Mouse (Mus musculus): ENCODE measurements around the gene Nek9. TPM values are rescaled to one million over a fixed set of nuclear protein-coding genes. Genes with fewer than 3 reads are reported as not detected.

The Nek9 gene
- polyA plus RNA-seq, 1 experiment from 2014 or later: 9.5 TPM

DNA sequence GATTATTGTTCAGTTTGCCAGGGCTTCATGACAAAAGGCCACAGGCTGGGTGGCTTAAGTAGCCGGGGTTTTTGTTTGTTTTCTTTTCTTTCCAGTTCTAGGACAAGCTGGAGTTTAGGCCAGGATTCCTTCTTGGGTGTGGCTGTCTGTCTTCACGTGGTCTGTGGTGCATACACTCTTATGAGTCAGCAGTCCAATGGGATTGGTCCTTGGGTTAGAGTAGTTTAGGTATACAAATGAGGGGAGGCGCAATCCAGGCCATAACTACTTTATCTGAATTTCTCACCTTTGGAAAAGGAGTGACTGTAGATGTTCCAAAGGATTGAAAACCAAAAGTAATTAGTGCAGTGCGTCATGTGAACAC lies 67.3 kb downstream of the Nek9 start:
- 82% methylated on average over 4 of the region's 4 CpGs for WGBS

GRCm38 (mm10) chr12:85271132-85271842 lies 67.9 kb downstream of the Nek9 start:
- ATAC-seq (ENCODE audit: low FRiP score): no peak
- H3K4me1 ChIP-seq: peaks cover 11% of the 10 kb centered on the region; the same call in 1 of the 2 replicates
- H3K9ac ChIP-seq (replicated peaks): no peak overlapping the region
- peaks cover 13% of the 10 kb centered on the region for H3K36me3 ChIP-seq
- H3K9me3 ChIP-seq (replicated peaks): no peaks in the 10 kb centered on the region; the same call in 1 of the 2 replicates
- 79% methylated on average over 7 of the region's 7 CpGs for WGBS
- H3K27me3 ChIP-seq (replicated peaks): no peaks in the 10 kb centered on the region
- peak overlapping the region; percentile 57 for H3K4me2 ChIP-seq
- no peak overlapping the region for H3K27ac ChIP-seq (replicated peaks)
- no peak overlapping the region; the same call in 1 of the 2 replicates for H3K4me3 ChIP-seq (replicated peaks)

More for the DNA sequence above, 67.3 kb downstream of the Nek9 start:
- H3K36me3 ChIP-seq: peaks cover 13% of the 10 kb centered on the region
- no peak overlapping the region for H3K4me3 ChIP-seq (replicated peaks)
- no peak for ATAC-seq (ENCODE audit: low FRiP score)
- no peak overlapping the region for H3K4me2 ChIP-seq
- no peak overlapping the region for H3K27ac ChIP-seq (replicated peaks)
- peaks cover 11% of the 10 kb centered on the region; the same call in 1 of the 2 replicates for H3K4me1 ChIP-seq
- H3K27me3 ChIP-seq (replicated peaks): no peaks in the 10 kb centered on the region
- H3K9me3 ChIP-seq (replicated peaks): no peaks in the 10 kb centered on the region; the same call in 1 of the 2 replicates
- no peak overlapping the region for H3K9ac ChIP-seq (replicated peaks)

DNA sequence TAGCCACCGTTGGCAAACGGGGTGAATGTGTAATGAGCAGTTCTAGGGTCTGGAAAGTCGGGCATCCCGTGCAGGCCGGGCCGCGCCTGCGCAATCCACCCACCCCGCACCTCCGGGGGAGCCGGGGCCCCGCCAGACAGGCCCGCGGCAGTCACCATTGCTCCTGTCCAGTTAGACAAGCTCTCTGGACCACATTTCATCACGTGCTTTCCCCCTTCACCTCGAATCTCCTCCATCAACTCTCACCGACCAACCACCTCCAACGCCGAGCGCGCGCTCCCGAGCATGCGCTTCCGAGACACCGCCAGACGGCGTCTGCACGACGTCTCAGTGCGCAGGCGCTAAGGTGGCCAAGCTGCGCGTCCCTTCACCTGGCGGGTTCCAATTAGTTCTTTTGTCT lies 68.8 kb downstream of the Nek9 start, which contains the start of gene Mlh3:
Gene Mlh3, minus strand, starts transcription at position 281 of the 400 bp plus-strand sequence.
- Histone ChIP-seq H3K36me3 (peaks cover 13% of the 10 kb centered on the region), H3K4me1 (peaks cover 11% of the 10 kb centered on the region; the same call in 1 of the 2 replicates), H3K4me2 (peak within 1 kb of the TSS; percentile 57), H3K27ac (replicated peaks) (peak within 1 kb of the TSS; percentile 85), H3K27me3 (replicated peaks) (no peaks in the 10 kb centered on the region), H3K4me3 (replicated peaks) (peak within 1 kb of the TSS; percentile 46), H3K9ac (replicated peaks) (peak within 1 kb of the TSS; percentile 46), H3K9me3 (replicated peaks) (no peaks in the 10 kb centered on the region; the same call in 1 of the 2 replicates)
- ATAC-seq (ENCODE audit: low FRiP score): peak; percentile 94
- WGBS: under 1% methylated on average over 35 of the region's 35 CpGs

- Histone ChIP-seq H3K9ac (replicated peaks) (peak overlapping the region; percentile 46), H3K27ac (replicated peaks) (peak overlapping the region; percentile 85), H3K9me3 (replicated peaks) (no peaks in the 10 kb centered on the region; the same call in 1 of the 2 replicates), H3K36me3 (peaks cover 13% of the 10 kb centered on the region), H3K4me2 (peak overlapping the region; percentile 57), H3K4me1 (peaks cover 11% of the 10 kb centered on the region; the same call in 1 of the 2 replicates), H3K4me3 (replicated peaks) (peak overlapping the region; percentile 46), H3K27me3 (replicated peaks) (no peaks in the 10 kb centered on the region)
- 46% methylated on average over 3 of the region's 3 CpGs for WGBS
- ATAC-seq (ENCODE audit: low FRiP score): no peak
Measured at GRCm38 (mm10) chr12:85269821-85270220, 69.3 kb downstream of the Nek9 start.

- 94% methylated on average over 3 of the region's 3 CpGs for WGBS
- H3K9me3 ChIP-seq (replicated peaks): no peaks in the 10 kb centered on the region; the same call in 1 of the 2 replicates
Measured at GRCm38 (mm10) chr12:85266248-85266647, 72.9 kb downstream of the Nek9 start.

GRCm38 (mm10) chr12:85264940-85265339 lies 74.2 kb downstream of the Nek9 start:
- 64% methylated on average over 7 of the region's 7 CpGs for WGBS
- Histone ChIP-seq H3K27me3 (replicated peaks) (no peaks in the 10 kb centered on the region), H3K4me2 (no peak overlapping the region), H3K4me1 (peaks cover 11% of the 10 kb centered on the region; the same call in 1 of the 2 replicates), H3K27ac (replicated peaks) (no peak overlapping the region), H3K9me3 (replicated peaks) (no peaks in the 10 kb centered on the region; the same call in 1 of the 2 replicates), H3K36me3 (peaks cover 13% of the 10 kb centered on the region), H3K4me3 (replicated peaks) (no peak overlapping the region), H3K9ac (replicated peaks) (no peak overlapping the region)
- ATAC-seq (ENCODE audit: low FRiP score): no peak

More at GRCm38 (mm10) chr12:85266248-85266647, 72.9 kb downstream of the Nek9 start:
- Histone ChIP-seq H3K4me1 (peaks cover 18% of the 10 kb centered on the region; the same call in 1 of the 2 replicates), H3K27ac (replicated peaks) (no peak overlapping the region), H3K36me3 (peaks cover 13% of the 10 kb centered on the region), H3K9ac (replicated peaks) (no peak overlapping the region), H3K4me3 (replicated peaks) (no peak overlapping the region), H3K27me3 (replicated peaks) (no peaks in the 10 kb centered on the region), H3K4me2 (no peak overlapping the region)
- ATAC-seq (ENCODE audit: low FRiP score): no peak

DNA sequence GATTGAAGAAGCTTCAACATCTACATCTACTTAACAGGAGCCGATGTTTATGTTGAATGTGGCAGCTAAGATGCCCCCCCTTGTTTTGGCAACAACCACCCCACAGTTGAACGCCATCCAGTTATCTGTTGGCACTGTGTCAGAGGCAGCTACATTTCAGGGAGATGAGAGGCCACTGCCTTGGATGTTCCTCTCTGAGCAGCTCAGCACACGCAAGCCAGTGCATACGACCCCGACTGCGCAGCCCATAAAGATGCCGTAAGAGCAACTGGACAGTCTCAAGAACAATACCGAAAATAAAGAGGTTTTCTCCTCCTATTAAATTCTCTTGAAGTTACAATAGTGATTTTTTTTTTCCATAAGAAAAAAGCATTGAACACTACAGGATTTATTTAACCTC lies 74.6 kb downstream of the Nek9 start:
- no peak for ATAC-seq (ENCODE audit: low FRiP score)
- Histone ChIP-seq H3K4me2 (no peak overlapping the region), H3K36me3 (peaks cover 13% of the 10 kb centered on the region), H3K27me3 (replicated peaks) (no peaks in the 10 kb centered on the region), H3K4me3 (replicated peaks) (no peak overlapping the region), H3K4me1 (peaks cover 9% of the 10 kb centered on the region; the same call in 1 of the 2 replicates), H3K9ac (replicated peaks) (no peak overlapping the region), H3K9me3 (replicated peaks) (no peaks in the 10 kb centered on the region; the same call in 1 of the 2 replicates), H3K27ac (replicated peaks) (no peak overlapping the region)
- 75% methylated on average over 8 of the region's 8 CpGs for WGBS

- H3K4me3 ChIP-seq (replicated peaks): no peak overlapping the region
- no peak overlapping the region for H3K27ac ChIP-seq (replicated peaks)
- H3K27me3 ChIP-seq (replicated peaks): no peaks in the 10 kb centered on the region
- ATAC-seq (ENCODE audit: low FRiP score): no peak
- H3K36me3 ChIP-seq: peaks cover 12% of the 10 kb centered on the region
- H3K4me1 ChIP-seq: peaks cover 7% of the 10 kb centered on the region; the same call in 1 of the 2 replicates
- 69% methylated on average over 5 of the region's 5 CpGs for WGBS
- H3K9me3 ChIP-seq (replicated peaks): no peaks in the 10 kb centered on the region
- H3K9ac ChIP-seq (replicated peaks): no peak overlapping the region
- no peak overlapping the region for H3K4me2 ChIP-seq
Measured at GRCm38 (mm10) chr12:85263190-85263589, 76.0 kb downstream of the Nek9 start.

DNA sequence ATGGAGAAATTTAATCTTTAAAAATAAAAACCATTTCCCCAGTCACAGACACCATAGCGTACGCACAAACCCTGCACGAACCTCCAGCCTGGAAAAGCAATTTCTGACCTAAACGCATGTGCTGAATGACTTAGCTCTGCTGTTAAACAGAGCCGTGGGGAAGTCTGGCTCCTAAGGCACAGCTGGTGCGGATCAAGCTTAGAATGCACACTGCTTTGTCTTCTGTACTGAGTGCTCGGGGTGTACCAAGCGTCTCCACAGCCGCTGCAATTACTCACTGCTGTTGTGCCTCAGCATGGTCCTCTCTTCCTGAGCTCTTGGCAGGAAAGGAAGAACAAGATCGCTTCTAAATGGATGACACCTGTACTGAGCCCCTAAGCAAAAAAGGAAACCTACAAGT lies 76.7 kb downstream of the Nek9 start:
- Histone ChIP-seq H3K9me3 (replicated peaks) (no peaks in the 10 kb centered on the region), H3K4me1 (peaks cover 7% of the 10 kb centered on the region; the same call in 1 of the 2 replicates), H3K27ac (replicated peaks) (no peak overlapping the region), H3K4me3 (replicated peaks) (no peak overlapping the region), H3K27me3 (replicated peaks) (no peaks in the 10 kb centered on the region), H3K36me3 (peaks cover 14% of the 10 kb centered on the region), H3K4me2 (no peak overlapping the region), H3K9ac (replicated peaks) (no peak overlapping the region)
- 37% methylated on average over 10 of the region's 10 CpGs for WGBS
- no peak for ATAC-seq (ENCODE audit: low FRiP score)

GRCm38 (mm10) chr12:85257008-85257639 lies 82.0 kb downstream of the Nek9 start:
- Histone ChIP-seq H3K9me3 (replicated peaks) (no peaks in the 10 kb centered on the region), H3K4me2 (no peak overlapping the region), H3K27me3 (replicated peaks) (no peaks in the 10 kb centered on the region), H3K27ac (replicated peaks) (no peak overlapping the region), H3K9ac (replicated peaks) (no peak overlapping the region), H3K4me3 (replicated peaks) (no peak overlapping the region), H3K4me1 (no peaks in the 10 kb centered on the region), H3K36me3 (peaks cover 10% of the 10 kb centered on the region)
- WGBS: 87% methylated on average over 7 of the region's 7 CpGs
- ATAC-seq (ENCODE audit: low FRiP score): no peak

- Histone ChIP-seq H3K36me3 (peaks cover 10% of the 10 kb centered on the region), H3K9me3 (replicated peaks) (no peaks in the 10 kb centered on the region), H3K4me3 (replicated peaks) (no peak overlapping the region), H3K4me2 (no peak overlapping the region), H3K27me3 (replicated peaks) (no peaks in the 10 kb centered on the region), H3K4me1 (no peaks in the 10 kb centered on the region), H3K27ac (replicated peaks) (no peak overlapping the region), H3K9ac (replicated peaks) (no peak overlapping the region)
- 73% methylated on average over 7 of the region's 7 CpGs for WGBS
- ATAC-seq (ENCODE audit: low FRiP score): no peak
Measured at GRCm38 (mm10) chr12:85256074-85256751, 82.9 kb downstream of the Nek9 start.

Data from neural tube, embryonic 15.5 days (tissue).